ENCODE assay signal across 16 mouse cellular contexts in genomic region chr10:111842896-111843295, GRCm38 (mm10).
DNase-seq lines count a peak whose midpoint lies in the region; ATAC-seq and TF ChIP-seq lines count a peak whose summit lies in the region.
"Had no signal": no experiment of that assay in that cellular context is flagged by ENCODE, and none has a peak within 500 bp of the region (broad histone marks: within the 10 kb centered on the region; RNA-seq: fewer than 3 reads in every experiment).

No protein-coding gene starts in this region.

- DNase-seq in hindbrain, embryonic 10.5 days (ENCODE audit: low spot score) = no peak
- no peak for DNase-seq in hindbrain, postnatal 0 days (ENCODE audit: low spot score)
- DNase-seq in 416B (ENCODE audit: low read depth) (peak; percentile 79), R1 (ENCODE audit: low read depth, low spot score) (peak; percentile 80), liver (no peak), adipocyte (ENCODE audit: low spot score) (no peak)
- no peak for DNase-seq in heart, postnatal 36 days
- DNase-seq: gastrocnemius, adult 2 months; lung, embryonic 14.5 days; thymus, postnatal 36 days had no signal

- ATAC-seq in hindbrain, postnatal 0 days = no peak
- ATAC-seq in hindbrain, embryonic 15.5 days (ENCODE audit: low FRiP score, low read depth) = no peak
- ATAC-seq: activated CD4-positive, CD25-positive, alpha-beta regulatory T cell, adult 4 months; intestine, embryonic 16.5 days had no signal

- 66% methylated on average over 7 of the region's 7 CpGs for WGBS in hindbrain, embryonic 10.5 days
- WGBS in hindbrain, postnatal 0 days = 52% methylated on average over 7 of the region's 7 CpGs
- WGBS in hindbrain, embryonic 15.5 days = 43% methylated on average over 7 of the region's 7 CpGs

- no peaks in the 10 kb centered on the region for H3K27me3 ChIP-seq in hindbrain, embryonic 10.5 days (ENCODE audit: insufficient read depth, poor library complexity, severe bottlenecking)
- no peaks in the 10 kb centered on the region for H3K27me3 ChIP-seq in hindbrain, postnatal 0 days (ENCODE audit: insufficient read depth, low read length)
- no peaks in the 10 kb centered on the region for H3K27me3 ChIP-seq in hindbrain, embryonic 15.5 days
- H3K27me3 ChIP-seq: CH12.LX; heart, embryonic 15.5 days had no signal

- no peak overlapping the region for H3K9ac ChIP-seq in hindbrain, postnatal 0 days (replicated peaks; ENCODE audit: low read length)
- H3K9ac ChIP-seq in hindbrain, embryonic 15.5 days = no peak overlapping the region
- H3K9ac ChIP-seq: heart, embryonic 15.5 days; lung, embryonic 14.5 days had no signal

- no peaks in the 10 kb centered on the region for H3K36me3 ChIP-seq in hindbrain, embryonic 10.5 days
- H3K36me3 ChIP-seq in hindbrain, postnatal 0 days (ENCODE audit: insufficient read depth, low read length) = no peaks in the 10 kb centered on the region
- H3K36me3 ChIP-seq in hindbrain, embryonic 15.5 days = no peaks in the 10 kb centered on the region
- H3K36me3 ChIP-seq: heart, embryonic 15.5 days had no signal

- no peak overlapping the region for H3K4me3 ChIP-seq in hindbrain, embryonic 10.5 days
- no peak overlapping the region for H3K4me3 ChIP-seq in hindbrain, postnatal 0 days (ENCODE audit: low read length)
- H3K4me3 ChIP-seq in hindbrain, embryonic 15.5 days = no peak overlapping the region
- H3K4me3 ChIP-seq: gastrocnemius, adult 2 months; heart, embryonic 15.5 days; layer of hippocampus, adult 2 months had no signal

- H3K4me2 ChIP-seq in hindbrain, postnatal 0 days (ENCODE audit: low read depth, low read length) = no peak overlapping the region
- H3K4me2 ChIP-seq in hindbrain, embryonic 15.5 days = no peak overlapping the region
- H3K4me2 ChIP-seq: heart, embryonic 15.5 days; lung, embryonic 14.5 days had no signal

- no peak for TF ChIP-seq CTCF in hindbrain, postnatal 0 days (IDR thresholded peaks at IDR 0.05; ENCODE audit: low read depth)

- intact Hi-C loops in heart, postnatal 36 days (cut with DNase I) = no loop called here

- no peaks in the 10 kb centered on the region for H3K9me3 ChIP-seq in hindbrain, embryonic 10.5 days
- no peaks in the 10 kb centered on the region for H3K9me3 ChIP-seq in hindbrain, postnatal 0 days (ENCODE audit: low read length)
- H3K9me3 ChIP-seq in hindbrain, embryonic 15.5 days = no peaks in the 10 kb centered on the region
- H3K9me3 ChIP-seq: heart, embryonic 15.5 days had no signal

- H3K27ac ChIP-seq in hindbrain, embryonic 10.5 days = peak overlapping the region; percentile 73
- no peak overlapping the region for H3K27ac ChIP-seq in hindbrain, postnatal 0 days
- 0 out of 2 replicates have a peak overlapping the region, but pooled peaks have one; percentile 5 for H3K27ac ChIP-seq in hindbrain, embryonic 15.5 days (replicated peaks)
- H3K27ac ChIP-seq: heart, embryonic 15.5 days; layer of hippocampus, adult 2 months had no signal

- H3K4me1 ChIP-seq in hindbrain, embryonic 10.5 days (replicated peaks) = peaks cover 21% of the 10 kb centered on the region
- no peaks in the 10 kb centered on the region for H3K4me1 ChIP-seq in hindbrain, postnatal 0 days (ENCODE audit: insufficient read depth, low read length)
- peaks cover 9% of the 10 kb centered on the region; the same call in 1 of the 2 replicates for H3K4me1 ChIP-seq in hindbrain, embryonic 15.5 days (replicated peaks)

Comparison
In these comparisons a context has a peak if more than half of its experiments do, and no peak if none do; other contexts are left out.
1. DNase-seq: peak in 416B (single experiment) and R1 (single experiment); none in hindbrain, embryonic 10.5 days (single experiment), hindbrain, postnatal 0 days (single experiment), heart, postnatal 36 days (0 of 2), liver (single experiment) and adipocyte (single experiment).